Mouse (Mus musculus) liver, embryonic 14.5 days (tissue): ENCODE measurements around the gene Fastk. TPM values are rescaled to one million over a fixed set of nuclear protein-coding genes. Genes with fewer than 3 reads are reported as not detected.

Experiments
- ATAC-seq: fragments of 200-750 bp; cut with Nextera tagmentation; 2 replicates; pipeline ENCODE4 v1.8.0; 2017; ENCODE audit warnings: moderate number of reproducible peaks, mild to moderate bottlenecking, moderate library complexity; ENCODE audit not compliant: insufficient read depth
- DNase-seq, 3 experiments: peaks; one replicate each; pipeline ENCODE4 v3.0.0-alpha.2; 2012 to 2013; ENCODE audit warnings: low read depth in 3 of 3, low spot score in 3 of 3
- H3K27ac ChIP-seq: fragments of 300-500 bp; sonication (generic); 2 replicates; pipeline ENCODE4 v1.5.1; 2014; ENCODE audit warnings: moderate library complexity, mild to moderate bottlenecking, control low read depth, inconsistent platforms
- H3K27me3 ChIP-seq: fragments of 300-500 bp; sonication (generic); 2 replicates; pipeline ENCODE4 v1.6.1; 2014; ENCODE audit warnings: mild to moderate bottlenecking, low read length, moderate library complexity; ENCODE audit not compliant: control insufficient read depth, insufficient read depth
- H3K36me3 ChIP-seq: fragments of 300-500 bp; sonication (generic); replicated peaks from 2 replicates; pipeline ENCODE4 v1.6.1; 2014; ENCODE audit warnings: low read depth; ENCODE audit not compliant: control insufficient read depth, insufficient read depth
- H3K4me1 ChIP-seq, 2 experiments: fragments of 200-500 bp in 1 of 2; fragments of 300-500 bp in 1 of 2; sonication (generic) in 1 of 2; replicated peaks; 2 replicates each; pipeline ENCODE4 v1.6.1; 2012 to 2014; ENCODE audit warnings: antibody characterized with exemption in 1 of 2, inconsistent platforms in 1 of 2, low read length in 1 of 2; ENCODE audit not compliant: control insufficient read depth in 2 of 2, insufficient read depth in 2 of 2
- H3K4me2 ChIP-seq: fragments of 300-500 bp; sonication (generic); 2 replicates; pipeline ENCODE4 v1.6.1; 2014; ENCODE audit warnings: low read depth, mild to moderate bottlenecking, control low read depth, moderate library complexity
- H3K4me3 ChIP-seq, 2 experiments: fragments of 200-500 bp in 1 of 2; fragments of 300-500 bp in 1 of 2; sonication (generic) in 1 of 2; 2 replicates each; pipeline ENCODE4 v1.5.1; 2012 to 2014; ENCODE audit warnings: low read depth in 2 of 2, low read length in 2 of 2, mild to moderate bottlenecking in 2 of 2, control low read depth in 1 of 2, inconsistent platforms in 1 of 2, moderate library complexity in 1 of 2; ENCODE audit not compliant: insufficient read depth in 1 of 2
- H3K9ac ChIP-seq: fragments of 300-500 bp; sonication (generic); replicated peaks from 2 replicates; pipeline ENCODE4 v1.6.1; 2014; ENCODE audit warnings: mild to moderate bottlenecking, control low read depth, moderate library complexity
- H3K9me3 ChIP-seq: fragments of 300-500 bp; sonication (generic); 2 replicates; pipeline ENCODE4 v1.6.1; 2016; ENCODE audit warnings: low read length, mixed read lengths; ENCODE audit not compliant: control insufficient read depth
- CTCF ChIP-seq: IDR thresholded peaks from 2 replicates; pipeline ENCODE4 v1.5.1; 2016; ENCODE audit warnings: antibody characterized with exemption, low read depth, control low read depth
- EP300 ChIP-seq: IDR thresholded peaks from 2 replicates; pipeline ENCODE4 v1.6.1; 2016; ENCODE audit warnings: antibody characterized with exemption, low read depth
- WGBS: fragments of 180-500 bp; shearing (Covaris S2); extraction: QIAGEN DNeasy Blood & Tissue Kit; methylation state at CpG from one replicate; pipeline ENCODE4 v1.1.7; 2014; ENCODE audit not compliant: insufficient replicate concordance; 5-methylcytosine and 5-hydroxymethylcytosine counted together
- polyA plus RNA-seq, 2 experiments: library from polyadenylated mRNA; depleted of rRNA in 1 of 2; stranded (reverse) in 1 of 2; unstranded in 1 of 2; fragments of >200 nt; fragmentation: Nextera tagmentation in 1 of 2; extraction: Ambion mirVana in 1 of 2; gene quantifications; 2 replicates each; pipeline versions ENCODE4 v1.2.1 to v1.2.3; 2012 to 2014

Gene Fastk
- polyA plus RNA-seq, 2 experiments: 40.8 to 59.9 TPM

- DNase-seq (no peak), ATAC-seq (no peak)
- Histone ChIP-seq H3K4me2 (no peak overlapping the region; the same call in 1 of the 2 replicates), H3K9me3 (no peaks in the 10 kb centered on the region), H3K9ac (no peak overlapping the region), H3K27ac (no peak overlapping the region), H3K27me3 (peaks cover 24% of the 10 kb centered on the region), H3K4me1 (0 out of 4 replicates have a peak, but pooled peaks cover 0 to 2% of the 10 kb centered on the region in 2 experiments), H3K36me3 (peaks cover 8% of the 10 kb centered on the region), H3K4me3 (no peak overlapping the region)
- no peak for TF ChIP-seq EP300
- TF ChIP-seq CTCF: no peak
- WGBS: 67% methylated on average over 6 of the region's 6 CpGs
These were observed 30.6 kb upstream of the Fastk start for GRCm38 (mm10) chr5:24475476-24476241.

DNA sequence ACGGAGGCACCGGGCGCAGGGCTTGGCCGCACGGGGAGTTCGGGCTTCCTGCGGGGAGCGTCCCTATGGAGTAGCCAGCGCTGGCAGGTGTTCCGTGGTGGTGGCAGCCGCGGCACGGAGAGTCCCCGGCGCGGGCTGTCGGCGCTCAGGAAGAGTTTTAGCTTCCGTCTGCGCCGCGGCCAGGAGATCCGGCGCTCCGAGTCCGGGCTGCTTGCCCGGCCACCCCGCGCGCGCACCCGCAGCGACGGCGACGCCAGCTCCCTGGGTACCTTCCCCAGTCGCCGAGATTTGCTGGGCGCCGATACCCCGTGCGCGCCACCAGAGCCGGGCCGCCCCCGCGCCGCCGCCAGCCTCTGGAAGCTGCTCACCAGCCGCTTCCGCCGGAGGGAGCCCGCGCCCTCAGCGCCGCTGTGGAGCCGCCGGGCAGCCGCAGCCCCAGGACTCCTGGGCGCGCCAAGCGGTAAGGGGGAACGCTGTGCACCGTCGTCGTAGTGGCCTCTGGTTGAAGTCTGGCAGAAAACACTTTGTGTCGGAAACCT lies 29.7 kb upstream of the Fastk start:
- Histone ChIP-seq H3K4me1 (0 out of 4 replicates have a peak, but pooled peaks cover 0 to 2% of the 10 kb centered on the region in 2 experiments), H3K4me3 (peak overlapping the region in 1 of 2 experiments; percentile 39; a peak in 2 of 4 replicates), H3K27ac (no peak overlapping the region), H3K36me3 (peaks cover 2% of the 10 kb centered on the region), H3K9ac (no peak overlapping the region), H3K27me3 (peaks cover 24% of the 10 kb centered on the region), H3K4me2 (peak overlapping the region; percentile 63), H3K9me3 (no peaks in the 10 kb centered on the region)
- 8% methylated on average over 67 of the region's 67 CpGs for WGBS
- DNase-seq (no peak), ATAC-seq (0 out of 2 replicates have a peak, but pooled peaks have one; percentile 11)
- TF ChIP-seq EP300 (no peak), CTCF (no peak)

DNA sequence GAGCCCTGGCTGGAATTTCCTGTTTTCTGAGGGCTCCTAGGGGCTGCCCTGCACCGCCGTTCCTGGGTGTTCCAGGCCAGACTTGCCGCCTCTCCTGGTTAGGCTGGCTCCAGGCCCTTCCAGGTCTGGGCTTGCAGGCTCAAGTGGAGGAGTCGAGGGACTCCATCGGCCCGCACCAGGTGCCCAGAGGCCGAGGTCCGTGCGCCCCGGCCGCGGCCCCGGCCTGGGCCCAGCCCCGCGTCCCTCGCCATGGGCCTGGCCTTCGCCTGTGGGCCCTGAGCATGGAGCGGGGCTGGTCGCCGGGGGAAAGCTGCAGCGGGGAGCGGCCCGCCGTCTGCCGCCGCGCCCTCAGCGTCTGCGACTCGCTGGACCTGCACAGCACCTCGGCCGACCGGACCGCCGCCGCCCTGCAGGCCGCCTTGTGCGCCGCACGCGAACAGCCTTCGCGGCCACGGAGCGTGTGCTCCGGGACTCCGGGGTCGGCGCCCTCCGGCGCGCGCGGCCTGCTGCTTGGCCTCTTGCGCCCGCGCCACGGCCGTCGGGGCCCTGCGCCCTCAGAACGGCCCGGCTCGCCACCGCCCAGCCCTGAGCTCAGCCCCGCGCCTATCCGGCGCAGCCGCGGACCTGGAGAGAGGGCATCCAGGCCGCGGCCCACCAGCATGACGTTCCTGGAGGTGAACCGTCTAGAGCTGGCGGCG lies 29.1 kb upstream of the Fastk start:
- Histone ChIP-seq H3K4me2 (peak overlapping the region; percentile 63), H3K4me1 (0 out of 4 replicates have a peak, but pooled peaks cover 0 to 2% of the 10 kb centered on the region in 2 experiments), H3K27me3 (peaks cover 24% of the 10 kb centered on the region), H3K27ac (no peak overlapping the region), H3K9me3 (no peaks in the 10 kb centered on the region), H3K36me3 (no peaks in the 10 kb centered on the region; the same call in 1 of the 2 replicates), H3K4me3 (peak overlapping the region in 1 of 2 experiments; percentile 39; a peak in 2 of 4 replicates), H3K9ac (no peak overlapping the region)
- WGBS: 9% methylated on average over 64 of the region's 77 CpGs
- no peak for DNase-seq
- ATAC-seq: no peak
- no peak for TF ChIP-seq CTCF
- no peak for TF ChIP-seq EP300

DNA sequence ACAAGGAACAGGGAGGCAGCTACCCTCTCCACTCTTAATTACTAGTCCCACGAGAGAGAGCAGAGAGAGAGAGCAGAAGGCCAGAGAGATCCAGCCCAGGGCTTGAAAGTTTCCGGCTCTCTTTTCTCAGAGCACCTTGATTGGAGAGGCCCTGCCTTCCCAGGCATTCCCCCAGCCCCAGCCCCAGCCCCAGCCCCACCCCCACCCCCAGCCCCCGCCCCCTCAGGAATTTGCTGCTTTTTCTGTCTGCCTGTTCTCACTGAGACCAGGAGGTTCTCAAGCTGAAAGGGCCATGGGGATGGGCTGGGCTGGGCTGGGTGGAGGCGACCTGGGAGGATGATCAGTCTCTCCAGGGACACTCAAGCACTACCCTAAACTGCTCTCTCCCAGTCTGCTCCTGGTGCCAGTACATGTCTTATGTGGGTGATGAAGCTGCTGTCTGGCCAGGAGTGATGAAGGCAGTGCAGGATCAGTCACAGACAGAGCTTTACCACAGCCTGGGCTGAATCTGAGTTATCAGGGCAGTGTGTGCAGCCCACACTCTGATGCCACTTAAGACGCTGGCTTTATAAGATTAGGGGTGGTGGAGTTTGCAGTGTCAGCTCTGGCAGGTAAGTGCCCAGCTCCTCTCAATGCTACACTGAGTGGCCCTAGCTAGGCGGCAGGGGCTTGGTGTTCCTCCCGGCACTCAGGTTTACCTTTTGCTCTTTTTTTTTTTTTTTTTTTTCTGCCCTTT lies 28.0 kb upstream of the Fastk start:
- TF ChIP-seq EP300: no peak
- no peak for TF ChIP-seq CTCF
- H3K27me3 ChIP-seq: peaks cover 24% of the 10 kb centered on the region
- no peak overlapping the region for H3K27ac ChIP-seq
- ATAC-seq (no peak), DNase-seq (no peak)
- no peak overlapping the region for H3K4me3 ChIP-seq
- H3K9ac ChIP-seq: no peak overlapping the region
- no peak overlapping the region for H3K4me2 ChIP-seq
- 58% methylated on average over 7 of the region's 7 CpGs for WGBS
- H3K9me3 ChIP-seq: no peaks in the 10 kb centered on the region
- no peaks in the 10 kb centered on the region; the same call in 1 of the 2 replicates for H3K36me3 ChIP-seq
- H3K4me1 ChIP-seq: 0 out of 4 replicates have a peak, but pooled peaks cover 0 to 2% of the 10 kb centered on the region in 2 experiments
